Mouse (Mus musculus) layer of hippocampus, postnatal 14 days (tissue): Measurements from ENCODE around the gene Slc22a16. TPM values are rescaled to one million over a fixed set of nuclear protein-coding genes. Genes with fewer than 3 reads are reported as not detected.

ENCODE experiments used
- DNase-seq, 2 experiments: peaks; one replicate each; pipeline ENCODE4 v3.0.0; 2021 to 2022; ENCODE audit warnings: low spot score in 2 of 2, mixed read lengths in 1 of 2
- total RNA-seq, 2 experiments: library from RNA; stranded (reverse); gene quantifications; 2 replicates each; pipeline ENCODE4 v1.2.3; 2021

Gene Slc22a16
- total RNA-seq, 2 experiments from 2014 or later, result not detected

- DNase-seq, result peak; percentile 28 to 80
Observed at GRCm38 (mm10) chr10:40604706-40605394, 34.7 kb downstream of the Slc22a16 start.

DNA sequence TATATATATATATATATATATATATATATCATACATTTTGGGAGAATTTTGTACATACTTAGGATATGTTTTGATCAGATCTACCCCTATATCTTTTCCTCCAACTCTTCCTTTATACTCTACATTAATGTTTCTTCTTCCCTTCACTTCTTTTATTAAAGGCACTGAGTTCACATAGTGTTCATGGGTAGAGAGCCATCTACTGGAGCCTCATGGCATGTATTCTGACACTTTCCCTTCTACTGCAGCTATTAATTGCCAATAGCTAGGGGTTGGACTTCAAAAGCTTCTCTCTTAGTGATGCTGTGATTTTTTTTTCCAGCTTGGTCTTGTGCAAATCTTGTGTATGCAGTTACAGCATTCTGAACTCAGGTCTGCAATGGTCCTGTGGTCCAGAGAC is 47.8 kb downstream of the Slc22a16 start:
- no peak for DNase-seq

GRCm38 (mm10) chr10:40619760-40620159 is 49.6 kb downstream of the Slc22a16 start:
- DNase-seq, result no peak

DNA sequence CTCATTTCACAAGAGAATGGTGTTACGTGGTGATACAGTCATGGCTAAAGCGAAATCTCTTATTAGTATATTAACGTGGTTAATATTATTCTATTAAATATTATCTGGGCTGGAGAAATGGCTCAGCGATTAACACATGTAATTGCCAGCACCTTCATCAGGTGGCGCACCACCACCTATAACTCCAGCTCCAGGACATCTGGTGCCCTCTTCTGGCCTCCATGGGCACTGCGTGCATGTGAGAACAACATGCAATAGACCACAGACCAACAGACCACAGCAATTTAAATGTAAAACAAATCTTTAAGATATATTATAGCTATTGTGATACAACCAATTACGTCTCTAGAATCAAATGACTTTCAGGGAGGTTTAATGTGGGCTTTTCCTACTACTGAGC is 59.0 kb downstream of the Slc22a16 start:
- DNase-seq, result peak in 1 of 2 experiments; percentile 59

DNA sequence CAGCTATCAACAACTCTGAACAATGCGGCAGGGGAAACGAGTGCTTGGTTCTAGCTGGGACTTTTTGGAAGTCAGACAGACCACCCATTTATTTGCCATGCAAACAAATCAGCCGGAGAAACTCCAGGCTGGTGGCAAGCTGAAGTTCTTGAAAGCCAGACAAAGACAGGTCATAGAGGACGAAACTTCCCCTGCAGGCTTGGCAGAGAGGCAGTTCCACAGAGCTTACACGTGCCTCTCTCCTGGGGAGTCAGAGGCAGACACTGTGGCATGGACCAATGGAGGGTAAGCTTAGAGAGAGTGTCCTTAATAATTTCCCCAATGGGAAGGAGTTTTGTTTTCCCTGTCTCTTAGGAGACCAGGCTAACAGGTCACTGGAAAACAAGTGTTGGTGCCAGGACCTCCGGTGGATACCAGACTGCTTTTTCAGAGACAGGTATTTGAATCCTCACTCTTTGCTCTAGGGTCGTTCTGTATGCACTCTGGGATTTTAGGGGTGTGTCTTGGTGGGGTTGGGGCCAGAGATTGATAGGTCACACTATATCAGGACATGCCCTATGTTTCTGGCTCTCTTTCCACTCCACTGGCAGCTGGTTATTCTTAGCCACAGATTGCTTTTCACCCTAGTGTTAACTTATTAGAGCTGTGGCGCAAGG is 59.6 kb downstream of the Slc22a16 start, which contains the start of gene Ddo:
TSS of gene Ddo (plus strand) at position 356 of the 656 bp plus-strand sequence.
- DNase-seq, result peak in 1 of 2 experiments; percentile 75

GRCm38 (mm10) chr10:40630457-40630856 is 60.3 kb downstream of the Slc22a16 start:
- no peak for DNase-seq

- DNase-seq, result no peak
Observed at GRCm38 (mm10) chr10:40630961-40631360, 60.8 kb downstream of the Slc22a16 start.

DNA sequence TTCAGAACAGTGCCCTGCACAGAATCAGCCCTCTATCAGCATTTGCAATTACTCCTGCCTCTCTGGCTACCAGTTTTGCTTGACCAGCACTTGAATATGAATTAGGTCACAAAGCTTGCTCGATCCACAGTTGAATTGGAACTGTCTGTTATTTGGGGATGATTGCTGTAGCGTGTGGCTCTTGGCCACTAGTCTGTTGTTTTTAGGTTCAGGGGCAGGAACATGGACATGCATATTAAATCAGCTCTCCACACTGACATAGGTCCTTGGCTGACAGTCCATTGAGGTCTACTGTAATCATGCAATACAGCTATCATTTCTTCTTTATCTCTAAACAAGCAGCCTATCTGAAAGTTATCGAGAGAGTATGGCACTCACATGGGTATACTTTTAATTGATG is 62.0 kb downstream of the Slc22a16 start:
- no peak for DNase-seq

DNA sequence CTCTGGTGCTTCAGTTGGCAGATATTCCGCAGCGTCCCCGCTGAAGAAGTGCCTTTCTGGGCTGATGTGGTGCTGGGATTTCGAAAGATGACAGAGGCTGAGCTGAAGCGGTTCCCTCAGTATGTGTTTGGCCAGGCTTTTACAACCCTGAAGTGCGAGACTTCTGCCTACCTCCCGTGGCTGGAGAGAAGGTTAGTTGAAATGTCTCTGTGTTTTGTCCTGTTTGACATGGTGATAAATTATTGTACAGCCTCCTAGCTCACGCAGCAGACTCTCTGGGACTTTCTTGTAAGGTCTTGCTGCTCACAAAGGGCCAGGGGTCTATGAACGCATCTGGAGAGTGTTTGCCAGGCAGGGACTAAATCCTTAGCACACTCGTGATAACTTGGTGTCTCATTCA is 67.2 kb downstream of the Slc22a16 start:
- DNase-seq, result no peak

DNA sequence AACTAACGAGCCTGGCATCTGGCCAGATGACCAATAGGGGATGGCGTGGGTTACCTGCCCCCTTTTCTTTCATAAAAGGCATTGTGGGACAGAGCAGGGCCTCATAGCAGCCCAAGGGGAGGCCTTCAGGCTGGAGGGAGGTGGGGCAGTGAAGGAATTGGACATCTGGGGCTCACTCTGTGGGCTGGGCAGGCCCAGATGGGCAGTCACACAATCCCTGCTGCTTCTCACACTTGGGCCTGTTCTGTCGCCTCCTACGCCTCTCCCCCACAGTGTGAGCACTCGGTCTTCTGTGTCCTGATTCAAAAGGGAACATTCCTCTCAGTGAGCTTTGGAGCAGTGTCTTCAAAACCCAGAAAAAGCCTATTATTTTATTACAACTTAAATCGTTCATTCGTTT is 68.1 kb downstream of the Slc22a16 start:
- peak; percentile 78 for DNase-seq

GRCm38 (mm10) chr10:40638823-40639819 is 69.0 kb downstream of the Slc22a16 start:
- DNase-seq, result peak in 1 of 2 experiments; percentile 45

GRCm38 (mm10) chr10:40640406-40640805 is 70.3 kb downstream of the Slc22a16 start:
- no peak for DNase-seq

GRCm38 (mm10) chr10:40641901-40642300 is 71.8 kb downstream of the Slc22a16 start:
- DNase-seq, result peak in 1 of 2 experiments; percentile 57

GRCm38 (mm10) chr10:40643126-40643525 is 73.0 kb downstream of the Slc22a16 start:
- no peak for DNase-seq

DNA sequence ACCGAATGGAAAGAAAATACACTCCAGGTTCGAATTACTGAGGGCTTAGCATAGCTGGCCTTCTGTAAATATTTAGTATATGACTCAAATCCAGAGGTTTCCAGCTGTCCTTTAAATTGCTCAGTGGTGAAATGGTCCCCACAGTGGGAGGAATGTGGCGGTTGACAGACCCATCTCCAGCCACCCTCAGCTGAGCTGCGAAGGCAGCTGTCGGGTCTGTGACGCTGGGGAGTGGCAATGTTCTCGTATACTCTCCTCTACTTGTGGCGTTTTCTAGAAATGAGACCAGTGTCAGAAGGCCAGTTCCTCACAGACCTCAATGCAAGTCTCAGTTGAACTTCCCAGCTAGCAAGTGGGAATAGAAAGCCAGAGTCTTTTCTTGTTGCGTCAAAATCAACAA is 74.3 kb downstream of the Slc22a16 start:
- no peak for DNase-seq

GRCm38 (mm10) chr10:40645346-40645745 is 75.2 kb downstream of the Slc22a16 start:
- DNase-seq, result no peak

- no peak for DNase-seq
Observed at GRCm38 (mm10) chr10:40648776-40649175, 78.6 kb downstream of the Slc22a16 start.

GRCm38 (mm10) chr10:40649634-40650033 is 79.5 kb downstream of the Slc22a16 start:
- DNase-seq, result peak in 1 of 2 experiments; percentile 76

DNA sequence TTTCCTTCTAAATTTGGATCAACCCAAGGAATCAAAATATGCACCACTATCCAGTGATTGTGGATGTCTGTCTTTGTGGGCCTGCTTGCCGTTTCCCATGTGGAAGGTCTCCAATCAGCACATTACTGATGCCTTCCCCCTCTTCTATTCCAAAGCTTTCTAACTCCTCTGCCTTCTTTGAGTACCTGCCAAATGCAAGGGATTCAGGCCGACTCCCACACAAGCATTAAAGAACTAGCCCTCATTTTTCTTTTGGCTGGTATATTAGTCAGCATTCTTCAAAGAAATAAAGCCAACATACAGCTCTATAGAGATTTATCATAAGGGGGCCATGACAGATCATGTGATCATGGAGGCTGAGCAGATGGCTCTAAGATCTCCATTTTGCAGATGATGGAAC is 81.5 kb downstream of the Slc22a16 start:
- DNase-seq, result no peak
